Mouse (Mus musculus): ENCODE measurements around the gene Polr1c.

Gene Polr1c

DNA sequence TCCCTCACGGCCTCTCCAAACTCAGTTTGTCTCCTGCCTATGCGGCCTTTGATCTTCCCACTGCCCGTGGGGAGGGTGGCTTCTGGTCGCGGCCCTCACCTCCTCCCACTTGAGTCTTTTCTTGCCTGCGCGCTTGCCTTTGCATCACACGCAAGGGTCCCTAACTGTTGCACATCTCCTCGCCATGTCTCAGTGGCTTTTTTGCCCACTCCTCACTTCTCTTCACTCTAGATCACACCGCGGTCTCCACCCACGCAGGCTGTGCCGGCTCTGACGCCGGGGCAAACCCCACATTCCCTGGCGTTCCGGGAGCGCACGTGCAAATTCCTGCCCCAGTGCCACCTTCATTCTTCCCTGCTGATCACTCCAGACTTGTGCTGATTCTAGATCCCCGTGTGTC is 44.8 kb downstream of the Polr1c start:
- DNase-seq = no peak

DNA sequence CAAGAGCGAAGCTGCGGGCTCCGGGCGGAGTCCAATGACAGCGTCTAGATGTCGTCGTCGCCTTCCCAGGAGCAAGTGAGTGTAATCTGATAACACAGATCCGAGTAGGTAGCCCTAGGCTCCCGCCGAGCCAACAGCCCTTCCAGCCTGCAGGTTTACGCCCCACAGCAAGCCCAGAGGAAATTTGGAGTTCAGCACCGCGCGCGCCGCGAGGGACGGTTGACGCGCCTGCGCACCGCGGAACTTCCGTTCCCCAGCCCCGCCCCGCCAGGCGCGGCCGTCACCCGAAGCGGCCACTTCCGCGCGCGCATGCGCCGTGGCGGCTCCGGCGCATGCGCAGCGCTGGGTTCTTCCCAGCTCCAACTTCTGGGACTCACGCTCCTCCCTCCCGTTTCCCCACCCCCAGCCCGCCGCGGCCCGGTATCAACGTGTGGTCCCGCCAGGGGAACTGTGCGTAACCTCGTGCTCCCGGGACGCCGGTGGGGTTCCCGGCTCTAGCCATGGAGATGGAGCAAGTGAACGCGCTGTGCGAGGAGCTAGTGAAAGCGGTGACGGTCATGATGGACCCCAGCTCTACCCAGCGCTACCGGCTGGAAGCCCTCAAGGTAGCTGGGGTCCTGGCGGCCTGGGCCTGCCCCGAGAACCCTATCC is 45.3 kb downstream of the Polr1c start, which contains the start of the genes Polh and Xpo5:
Gene Polh, minus strand, starts transcription at position 225 of the 651 bp plus-strand sequence.
Gene Xpo5, plus strand, starts transcription at position 362 of the 651 bp plus-strand sequence.
- peak; percentile 95 for DNase-seq

DNA sequence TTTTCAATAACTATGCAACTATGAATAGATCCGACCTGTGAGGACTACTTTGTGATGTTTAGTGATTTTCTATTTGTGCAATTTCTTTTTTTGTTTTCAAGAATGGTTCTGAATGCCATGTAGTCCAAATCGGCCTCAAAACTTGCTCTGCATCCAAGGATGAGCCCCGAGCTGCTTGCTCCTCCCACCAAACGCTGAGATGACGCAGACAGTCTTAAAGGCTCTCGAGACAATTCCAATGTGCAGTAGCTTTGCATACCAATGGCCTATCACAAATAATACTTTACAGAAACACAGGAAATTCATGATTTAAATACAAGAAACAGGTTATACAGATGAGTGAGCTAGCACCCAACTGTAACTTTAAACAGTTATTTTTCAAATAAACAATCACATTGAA is 46.7 kb downstream of the Polr1c start:
- DNase-seq = no peak

Measured in thymus, postnatal 14 days (tissue).